Mouse (Mus musculus) cerebellum, postnatal 25 days (tissue): ENCODE results near the gene Prdm12.
A peak's percentile ranks its signal among the peaks of the same experiment; 100 is the strongest.
"Not testable (repeated sequence)": the region's sequence is repeated elsewhere in the genome, so short reads cannot be mapped to it uniquely, and the experiment has no call there.

Source experiments
- DNase-seq, 2 experiments: peaks; one replicate each; pipeline ENCODE4 v3.0.0; 2021; ENCODE audit warnings: mixed read lengths in 2 of 2

Prdm12 gene

GRCm38 (mm10) chr2:31653971-31654853 lies 14.4 kb downstream of the Prdm12 start:
- DNase-seq, result peak; percentile 61 to 73

GRCm38 (mm10) chr2:31654854-31655559 lies 15.2 kb downstream of the Prdm12 start:
- peak; percentile 71 to 87 for DNase-seq

GRCm38 (mm10) chr2:31656374-31656773 lies 16.5 kb downstream of the Prdm12 start:
- DNase-seq, result no peak

GRCm38 (mm10) chr2:31662939-31663803 lies 23.3 kb downstream of the Prdm12 start:
- DNase-seq, result no peak

GRCm38 (mm10) chr2:31663804-31664180 lies 24.0 kb downstream of the Prdm12 start:
- DNase-seq, result no peak

- no peak for DNase-seq
Measured at GRCm38 (mm10) chr2:31667332-31667731, 27.5 kb downstream of the Prdm12 start.

GRCm38 (mm10) chr2:31670551-31671035 lies 30.8 kb downstream of the Prdm12 start, which contains the start of gene Exosc2:
TSS of gene Exosc2 (plus strand) at chr2:31670715.
- peak; percentile 89 to 93 for DNase-seq

GRCm38 (mm10) chr2:31678641-31679040 lies 38.8 kb downstream of the Prdm12 start:
- DNase-seq, result no peak

- DNase-seq, result not testable (repeated sequence)
Measured at GRCm38 (mm10) chr2:31681051-31681707, 41.3 kb downstream of the Prdm12 start.

- DNase-seq, result no peak
Measured at GRCm38 (mm10) chr2:31681731-31682235, 41.9 kb downstream of the Prdm12 start.

- peak; percentile 65 to 80 for DNase-seq
Measured at GRCm38 (mm10) chr2:31683666-31684065, 43.8 kb downstream of the Prdm12 start.

GRCm38 (mm10) chr2:31688074-31688925 lies 48.5 kb downstream of the Prdm12 start, which contains the start of gene Abl1:
TSS of gene Abl1 (plus strand) at chr2:31688376.
- peak; percentile 93 to 95 for DNase-seq

- DNase-seq, result peak in 1 of 2 experiments; percentile 31
Measured at GRCm38 (mm10) chr2:31689045-31689444, 49.2 kb downstream of the Prdm12 start.

- DNase-seq, result no peak
Measured at GRCm38 (mm10) chr2:31690063-31690462, 50.2 kb downstream of the Prdm12 start.

GRCm38 (mm10) chr2:31698209-31698608 lies 58.4 kb downstream of the Prdm12 start:
- DNase-seq, result no peak

GRCm38 (mm10) chr2:31700545-31701446 lies 61.0 kb downstream of the Prdm12 start:
- no peak for DNase-seq

GRCm38 (mm10) chr2:31703226-31703625 lies 63.4 kb downstream of the Prdm12 start:
- no peak for DNase-seq
